Mouse (Mus musculus) CD4-positive, CD25-positive, alpha-beta regulatory T cell, adult 4 months (primary cell): ENCODE data around the gene Cbx1. TPM values are rescaled to one million over a fixed set of nuclear protein-coding genes. Genes with fewer than 3 reads are reported as not detected.
"Not testable (repeated sequence)": the region's sequence is repeated elsewhere in the genome, so short reads cannot be mapped to it uniquely, and the experiment has no call there.

ENCODE experiments used
- ATAC-seq: one replicate; pipeline ENCODE4 v1.8.0; 2017
- polyA plus RNA-seq, 2 experiments: library from polyadenylated mRNA; unstranded; fragments of 100-300 nt; shearing (Covaris generic); gene quantifications; one replicate each; pipeline ENCODE4 v1.2.1; 2017

The Cbx1 gene
- polyA plus RNA-seq, 2 experiments from 2014 or later: 50.8 to 52.7 TPM

DNA sequence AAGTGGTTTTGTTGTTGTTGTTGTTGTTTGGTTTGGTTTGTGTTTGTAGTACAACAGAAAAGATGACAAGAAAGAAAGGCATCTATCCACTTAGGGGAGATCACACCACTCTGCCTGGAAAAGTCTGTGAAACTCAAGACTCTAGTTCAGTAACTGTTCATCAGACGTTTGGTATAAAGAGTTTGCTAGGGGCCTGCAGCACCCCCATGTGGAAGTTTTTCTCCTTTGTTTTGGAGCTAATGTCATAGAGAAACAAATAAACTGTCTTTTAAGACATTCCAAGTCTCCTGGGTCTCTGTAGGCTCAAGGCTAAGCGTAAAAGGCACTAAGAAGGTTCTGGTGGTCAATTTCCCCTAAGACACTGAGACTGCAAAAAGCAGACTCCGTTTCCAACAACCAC, 12.9 kb upstream of the Cbx1 start:
- ATAC-seq: no peak

DNA sequence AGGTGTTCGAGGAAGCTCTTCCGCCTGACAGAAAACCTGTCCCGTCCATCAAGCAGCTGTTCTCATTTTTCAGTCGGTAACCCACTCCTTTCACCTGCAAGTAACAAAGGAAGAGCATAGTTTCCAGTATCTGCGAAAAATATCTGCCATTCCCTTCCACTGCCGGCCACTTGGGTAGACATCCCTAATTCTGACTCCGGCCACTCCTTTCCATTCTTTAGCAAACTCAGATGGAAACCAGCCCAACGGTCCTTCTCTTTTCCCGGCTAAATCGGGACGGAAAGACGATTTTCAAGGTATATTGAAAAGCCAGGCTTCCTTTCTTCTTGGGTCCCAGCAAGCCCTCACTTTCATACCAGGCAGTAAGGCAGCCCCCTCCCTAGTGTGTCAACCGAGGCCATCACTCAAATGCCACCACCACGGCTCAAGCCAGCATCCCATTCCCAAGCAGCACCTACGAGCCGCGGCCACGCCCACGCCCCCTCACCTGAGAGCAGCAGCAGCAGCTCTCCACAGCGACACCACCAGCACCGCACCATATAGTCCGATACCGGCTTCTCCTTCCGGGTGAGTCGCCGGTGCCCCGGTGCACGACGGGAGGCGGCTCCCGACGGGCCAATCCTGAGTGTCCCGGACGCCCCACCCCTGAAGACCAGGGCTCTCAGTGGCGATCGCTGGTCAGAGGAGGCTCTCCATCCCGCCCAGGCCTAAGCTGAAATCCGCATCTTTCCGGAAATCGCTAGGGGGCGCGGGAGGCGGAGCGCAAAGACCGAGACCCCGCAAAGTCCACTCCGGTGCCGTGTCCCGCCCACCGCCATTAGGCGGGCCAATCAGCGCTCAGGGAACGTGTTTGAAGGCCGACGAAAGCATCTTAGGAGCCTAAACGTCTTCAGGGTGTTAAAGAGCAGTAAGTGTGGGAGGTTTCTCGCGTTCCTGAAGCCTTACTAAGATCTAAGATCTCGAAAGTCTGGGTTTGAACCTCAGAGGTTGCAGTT, 11.7 kb upstream of the Cbx1 start, which contains the start of gene Snx11:
TSS of gene Snx11 (minus strand) at position 592 of the 995 bp plus-strand sequence.
- ATAC-seq: peak; percentile 90

DNA sequence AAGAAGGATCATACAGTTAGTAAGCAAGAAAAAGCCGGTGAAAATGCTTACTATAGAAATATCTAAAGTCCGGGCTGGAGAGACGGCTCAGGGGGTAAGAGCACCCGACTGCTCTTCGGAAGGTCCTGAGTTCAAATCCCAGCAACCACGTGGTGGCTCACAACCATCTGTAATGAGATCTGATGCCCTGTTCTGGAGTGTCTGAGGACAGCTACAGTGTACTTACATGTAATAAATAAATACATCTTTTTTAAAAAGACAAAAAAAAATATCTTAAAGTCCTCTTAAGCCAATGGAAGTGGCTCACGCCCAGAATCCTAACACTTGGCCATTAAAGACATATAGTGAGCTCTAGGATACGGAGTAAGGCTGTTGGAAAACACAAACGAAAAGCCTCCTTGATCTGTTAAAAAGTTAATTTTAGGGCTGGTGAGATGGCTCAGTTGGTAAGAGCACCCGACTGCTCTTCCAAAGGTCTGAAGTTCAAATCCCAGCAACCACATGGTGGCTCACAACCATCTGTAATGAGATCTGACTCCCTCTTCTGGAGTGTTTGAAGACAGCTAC, 10.8 kb upstream of the Cbx1 start:
- not testable (repeated sequence) for ATAC-seq

DNA sequence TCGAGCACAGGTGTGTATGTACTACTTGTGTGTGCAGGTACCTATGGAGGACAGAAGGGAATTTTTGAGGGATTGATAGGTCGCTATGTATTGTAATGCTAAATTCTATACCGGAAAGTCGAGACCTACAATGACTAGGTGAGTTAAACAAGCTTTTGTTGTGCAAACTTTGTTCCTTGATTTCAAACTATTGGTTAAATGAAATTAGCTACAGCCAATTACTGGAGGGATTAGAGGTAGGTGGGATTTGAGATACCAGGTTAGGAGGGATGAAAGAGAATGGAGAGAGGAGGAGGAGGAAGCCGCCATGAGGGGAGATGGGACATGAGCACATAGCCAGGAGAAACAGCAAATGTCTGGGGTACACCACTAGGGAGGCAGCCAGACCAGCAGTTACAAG, 8.6 kb upstream of the Cbx1 start:
- no peak for ATAC-seq

DNA sequence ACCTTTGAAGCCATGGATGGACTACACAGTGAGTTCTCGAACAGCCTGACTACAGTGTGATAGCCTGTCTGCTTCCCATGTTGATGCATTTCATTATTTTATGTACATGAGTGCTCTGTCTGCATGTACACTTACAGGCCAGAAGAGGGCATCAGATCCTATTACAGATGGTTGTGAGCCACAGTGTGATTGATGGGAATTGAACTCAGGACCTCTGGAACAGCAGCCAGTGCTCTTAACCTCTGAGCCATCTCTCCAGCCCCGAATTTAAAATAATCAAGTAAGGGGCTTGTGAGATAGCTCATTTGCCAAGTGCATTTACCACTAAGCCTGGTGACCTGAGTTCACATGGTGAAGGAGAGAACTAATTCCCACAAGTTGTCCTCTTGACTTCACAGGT, 7.5 kb upstream of the Cbx1 start:
- no peak for ATAC-seq

DNA sequence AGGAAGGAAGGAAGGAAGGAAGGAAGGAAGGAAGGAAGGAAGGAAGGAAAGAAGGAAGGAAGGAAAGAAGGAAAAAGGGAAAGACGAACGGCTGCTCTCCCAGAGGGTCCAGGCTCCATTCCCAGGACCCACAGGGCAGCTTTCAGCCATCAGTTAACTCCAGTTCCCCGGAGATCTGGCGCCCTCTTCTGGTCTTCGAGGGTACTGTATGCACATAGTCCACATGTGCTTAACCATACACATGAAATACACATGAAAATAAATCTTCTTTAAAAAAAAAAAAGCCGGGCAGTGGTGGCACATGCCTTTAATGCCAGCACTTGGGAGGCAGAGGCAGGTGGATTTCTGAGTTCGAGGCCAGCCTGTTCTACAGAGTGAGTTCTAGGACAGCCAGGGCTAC, 4.1 kb upstream of the Cbx1 start:
- ATAC-seq: not testable (repeated sequence)

DNA sequence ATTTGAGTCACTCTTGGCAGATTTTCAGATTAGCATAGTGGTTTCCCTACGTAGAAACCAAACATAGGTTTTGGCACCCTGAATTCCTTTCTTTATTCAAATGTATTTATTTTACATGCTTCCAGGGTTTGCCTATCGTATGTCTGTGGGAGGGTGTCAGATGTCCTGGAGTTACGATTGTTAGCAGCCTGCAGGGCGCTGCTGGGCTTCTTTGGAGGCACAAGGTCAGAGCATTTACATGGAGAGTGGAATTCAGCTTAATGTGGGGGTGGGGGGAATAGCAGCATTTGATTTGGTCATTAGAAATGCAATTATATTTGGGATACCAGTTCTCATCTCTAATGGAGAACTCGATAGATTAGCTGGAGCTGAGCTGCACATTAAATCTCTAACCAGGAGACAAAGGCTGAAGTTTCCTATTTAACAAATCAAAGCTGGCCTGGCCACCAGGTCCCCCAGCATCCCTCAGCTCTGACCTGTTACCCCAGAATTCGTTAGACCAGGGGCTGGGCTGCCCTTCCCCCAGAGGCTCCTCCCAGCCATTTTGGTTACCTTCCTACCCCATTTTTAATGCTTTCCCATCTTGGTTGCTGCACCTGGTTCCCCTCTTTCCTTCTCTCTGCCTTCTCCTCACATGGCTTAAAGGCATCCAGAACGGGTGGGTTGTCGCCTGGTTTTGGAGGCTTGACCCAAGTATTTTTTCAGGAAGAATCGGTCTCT, 2.0 kb upstream of the Cbx1 start:
- no peak for ATAC-seq

DNA sequence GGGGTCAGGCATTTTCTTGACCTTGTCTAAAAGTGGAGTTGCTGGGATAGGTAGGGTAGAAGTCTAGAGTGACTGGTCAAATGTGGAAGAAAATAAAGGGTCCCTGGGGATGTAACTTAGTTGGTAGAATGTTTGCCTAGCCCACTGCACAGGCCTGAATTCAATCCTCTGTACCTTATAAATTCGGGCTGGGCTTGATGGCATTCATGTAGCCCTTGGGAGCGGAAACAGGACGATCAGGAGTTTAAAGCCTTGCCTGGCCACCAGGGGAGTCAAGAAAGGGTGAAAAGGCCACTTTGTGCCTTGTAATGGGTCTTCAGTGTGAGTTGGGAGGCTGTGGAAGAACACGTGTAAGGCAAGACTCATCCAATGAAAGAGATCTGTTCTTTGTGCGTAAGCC, 1.1 kb downstream of the Cbx1 start:
- no peak for ATAC-seq

DNA sequence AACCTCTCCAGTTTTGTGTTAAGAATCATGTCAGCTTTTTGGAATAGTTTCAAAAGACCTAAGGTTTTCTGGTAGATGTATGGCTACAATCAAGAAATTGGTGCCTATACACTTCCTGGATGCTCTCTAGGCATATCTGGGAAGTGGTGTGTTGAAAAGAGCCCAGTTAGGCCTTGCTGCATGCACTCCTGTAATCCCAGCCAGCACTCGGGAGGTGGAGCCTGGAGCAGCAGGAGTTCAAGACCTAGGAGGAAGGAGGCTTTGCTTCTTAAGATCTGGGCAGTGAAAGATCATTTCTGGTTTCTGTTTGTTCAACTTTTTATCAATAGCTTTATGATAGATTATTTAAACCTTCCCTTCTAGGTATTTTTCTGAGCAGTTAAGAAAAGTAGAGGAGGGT, 1.8 kb downstream of the Cbx1 start:
- no peak for ATAC-seq

DNA sequence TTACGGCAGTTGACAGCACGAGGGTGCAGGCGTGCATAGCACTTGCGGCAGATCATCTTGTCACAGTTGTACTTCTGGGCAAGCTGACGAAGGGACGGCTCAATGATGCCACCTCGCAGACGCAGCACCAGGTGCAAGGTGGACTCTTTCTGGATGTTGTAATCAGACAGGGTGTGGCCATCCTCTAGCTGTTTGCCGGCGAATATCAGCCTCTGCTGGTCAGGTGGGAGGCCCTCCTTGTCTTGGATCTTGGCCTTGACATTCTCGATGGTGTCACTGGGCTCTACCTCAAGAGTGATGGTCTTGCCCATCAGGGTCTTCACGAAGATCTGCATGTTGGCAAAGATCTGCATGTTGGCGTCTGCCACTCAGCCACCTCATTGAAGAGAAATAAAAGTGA, 6.6 kb downstream of the Cbx1 start:
- ATAC-seq: no peak

DNA sequence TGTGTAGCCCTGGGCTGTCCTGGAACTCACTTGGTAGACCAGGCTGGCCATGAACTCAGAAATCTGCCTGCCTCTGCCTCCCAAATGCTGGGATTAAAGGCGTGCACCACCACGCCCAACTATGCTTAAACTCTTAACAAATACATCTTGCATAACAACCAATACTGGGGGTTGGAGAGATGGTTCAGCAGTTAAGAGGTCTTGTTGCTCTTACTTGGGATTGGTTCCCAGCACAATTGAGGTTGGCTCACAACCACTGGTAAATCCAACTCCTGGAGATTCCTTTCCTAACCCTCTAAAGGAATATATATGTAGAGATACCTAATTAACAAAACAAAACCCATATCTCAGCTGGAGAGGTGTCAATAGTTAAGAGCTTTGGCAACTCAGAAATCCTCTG, 7.2 kb downstream of the Cbx1 start:
- ATAC-seq: no peak

DNA sequence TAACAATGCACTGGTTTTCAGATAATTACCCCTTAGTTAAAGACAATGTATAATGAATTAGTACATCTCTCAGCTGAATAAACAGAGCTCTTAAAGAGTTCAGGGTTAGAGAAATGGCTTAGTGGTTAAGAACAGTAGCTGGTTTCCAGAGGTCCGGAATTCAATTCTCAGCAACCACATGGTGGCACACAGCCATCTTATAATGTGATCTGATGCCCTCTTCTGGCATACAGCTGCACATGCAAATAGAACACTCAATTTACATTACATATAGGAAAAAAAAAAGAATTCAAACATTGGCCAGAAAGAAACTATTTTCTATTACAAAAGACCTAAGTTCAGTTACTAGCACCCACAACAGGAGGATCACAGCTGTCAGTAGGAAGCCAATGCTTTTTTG, 7.7 kb downstream of the Cbx1 start:
- no peak for ATAC-seq

DNA sequence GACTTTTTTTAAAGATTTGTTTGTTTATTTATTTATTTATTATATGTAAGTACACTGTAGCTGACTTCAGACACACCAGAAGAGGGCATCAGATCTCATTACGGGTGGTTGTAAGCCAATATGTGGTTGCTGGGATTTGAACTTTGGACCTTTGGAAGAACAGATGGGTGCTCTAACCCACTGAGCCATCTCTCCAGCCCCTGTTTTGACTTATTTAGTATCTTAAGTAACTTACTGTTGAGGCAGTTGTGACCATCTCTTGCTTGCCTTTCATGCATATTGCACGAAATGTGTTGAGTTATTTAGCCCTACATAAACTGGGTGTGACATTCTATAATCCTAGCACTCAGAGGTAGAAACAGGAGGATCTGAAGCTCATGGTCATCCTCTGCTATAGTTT, 10.6 kb downstream of the Cbx1 start:
- ATAC-seq: no peak

DNA sequence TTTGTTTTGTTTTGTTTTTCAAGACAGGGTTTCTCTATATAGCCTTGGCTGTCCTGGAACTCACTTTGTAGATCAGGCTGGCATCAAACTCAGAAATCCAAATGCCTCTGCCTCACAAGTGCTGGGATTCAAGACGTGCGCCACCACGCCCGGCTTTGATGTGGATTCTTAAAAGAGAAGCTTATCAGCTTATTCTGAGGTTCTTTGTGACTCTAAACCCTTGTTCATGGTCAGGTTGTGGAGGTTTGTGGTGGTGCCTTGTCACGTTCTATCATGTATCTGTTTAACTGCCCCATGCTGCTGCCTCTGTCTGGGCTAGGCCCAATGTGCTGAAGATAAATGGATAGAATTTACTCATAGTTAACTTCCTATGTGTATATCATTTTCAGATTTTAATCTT, 16.7 kb downstream of the Cbx1 start:
- no peak for ATAC-seq

DNA sequence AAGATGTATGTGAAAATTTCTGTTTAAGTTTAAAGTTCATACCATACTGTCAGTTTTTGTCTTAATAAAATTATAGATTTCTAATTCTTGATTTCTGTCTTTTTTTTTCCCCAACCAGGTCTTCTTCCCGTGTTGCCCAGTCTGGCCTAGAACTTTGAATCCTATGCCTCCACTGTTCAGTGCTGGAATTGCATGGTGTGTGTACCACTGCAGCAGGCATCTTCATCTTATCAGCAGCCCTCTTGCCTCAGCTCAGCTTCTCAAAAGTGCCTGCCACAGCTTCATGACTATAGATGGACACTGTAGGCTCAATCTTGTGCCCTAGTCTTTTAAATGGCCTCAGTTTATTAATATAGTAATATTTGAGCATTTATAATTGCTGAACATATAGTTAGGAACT, 19.1 kb downstream of the Cbx1 start:
- ATAC-seq: no peak

DNA sequence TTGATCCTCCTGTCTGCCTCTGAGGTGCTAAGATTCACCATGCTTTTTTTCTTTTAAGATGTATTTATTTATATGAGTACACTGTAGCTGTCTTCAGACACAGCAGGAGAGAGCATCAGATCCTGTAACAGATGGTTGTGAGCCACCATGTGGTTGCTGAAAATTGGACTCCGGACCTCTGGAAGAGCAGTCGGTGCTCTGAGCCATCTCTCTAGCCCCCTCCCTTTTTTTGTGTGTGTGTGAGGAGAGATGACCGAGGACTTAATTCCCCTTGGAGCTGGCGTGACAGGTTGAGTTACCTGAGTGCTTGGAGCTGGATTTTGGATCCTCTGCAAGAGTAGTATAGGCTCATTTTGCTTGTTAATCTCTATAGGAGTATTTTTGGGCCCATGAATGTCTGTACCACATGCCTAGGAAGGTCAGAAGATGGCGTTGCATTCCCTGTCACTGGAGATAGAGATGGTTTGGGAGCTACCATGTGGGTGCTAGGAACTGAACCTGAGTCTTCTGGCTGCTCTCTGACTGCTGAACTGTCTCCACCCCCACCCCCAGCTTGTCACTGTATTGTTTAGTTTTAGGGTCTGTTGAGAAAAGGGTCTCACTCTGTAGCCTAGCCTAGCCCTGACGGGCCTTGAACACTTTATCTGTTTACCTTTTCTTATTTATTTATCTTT, 20.8 kb downstream of the Cbx1 start:
- no peak for ATAC-seq

DNA sequence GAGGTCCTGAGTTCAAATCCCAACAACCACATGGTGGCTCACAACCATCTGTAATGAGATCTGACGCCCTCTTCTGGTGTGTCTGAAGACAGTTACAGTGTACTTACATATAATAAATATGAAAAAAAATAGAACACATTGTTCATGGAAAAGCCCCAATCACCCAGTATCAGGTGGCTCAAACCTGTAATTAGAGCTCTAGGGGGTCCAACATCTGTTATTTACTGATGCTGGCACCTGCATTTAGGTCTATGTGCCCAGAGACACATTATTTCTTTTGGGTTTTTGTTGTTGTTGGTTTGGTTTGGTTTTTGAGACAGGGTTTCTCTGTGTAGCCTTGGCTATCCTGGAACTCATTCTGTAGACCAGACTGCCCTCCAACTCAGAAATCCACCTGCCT, 22.3 kb downstream of the Cbx1 start:
- ATAC-seq: not testable (repeated sequence)

DNA sequence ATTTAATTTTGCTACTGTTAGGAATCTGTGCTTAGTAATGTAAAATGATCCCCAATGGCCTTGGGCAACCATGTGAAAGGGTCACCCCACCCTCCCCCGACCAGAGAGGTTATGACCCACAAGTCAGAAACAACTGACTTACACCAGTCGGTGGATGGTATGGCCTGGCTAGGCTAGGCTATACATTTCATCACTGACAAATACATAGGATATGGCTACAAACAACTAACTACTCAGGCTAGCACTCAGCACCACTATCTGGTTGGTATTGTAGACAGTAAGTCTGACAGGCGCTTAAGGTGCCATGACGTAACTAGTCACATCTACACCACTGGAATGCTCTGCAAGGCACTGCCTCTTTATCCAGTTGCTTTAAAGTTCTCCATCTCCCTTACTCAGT, 24.5 kb downstream of the Cbx1 start:
- no peak for ATAC-seq

DNA sequence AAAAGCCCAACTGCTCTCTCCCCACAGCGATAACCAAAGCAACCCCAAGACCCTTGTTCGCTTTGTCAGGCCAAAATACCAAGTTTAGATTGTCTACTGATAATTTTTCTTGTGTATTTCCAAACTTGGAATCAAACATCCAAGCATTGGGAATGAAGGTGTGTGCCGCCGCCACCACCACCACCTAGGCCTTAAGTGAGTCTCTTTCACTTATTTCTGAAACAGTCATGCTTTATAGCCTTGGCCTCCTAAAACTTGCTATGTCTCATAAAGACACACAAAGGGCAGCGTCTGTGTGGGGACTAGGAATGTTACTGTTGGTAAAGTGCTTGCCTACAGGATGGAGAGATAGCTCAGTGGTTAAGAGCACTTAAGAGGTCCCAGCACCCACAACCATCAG, 25.0 kb downstream of the Cbx1 start:
- no peak for ATAC-seq

DNA sequence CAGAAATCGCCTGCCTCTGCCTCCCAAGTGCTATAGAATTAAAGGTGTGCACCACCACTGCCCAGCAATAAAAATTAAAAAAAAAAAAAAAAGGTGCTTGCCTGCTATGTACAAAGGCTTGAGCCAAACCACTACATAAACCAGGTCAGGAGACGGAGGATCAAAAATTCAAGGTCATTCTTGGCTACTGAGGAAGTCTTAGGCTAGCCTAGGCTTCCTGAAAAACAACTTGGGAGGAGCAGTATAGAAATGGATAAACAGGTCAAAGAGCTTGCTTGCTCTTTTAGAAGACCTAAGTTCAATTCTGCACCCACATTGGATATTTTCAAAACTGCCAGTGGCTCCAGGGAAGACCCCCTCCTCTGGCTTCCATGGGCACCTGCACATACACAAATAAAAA, 25.5 kb downstream of the Cbx1 start:
- ATAC-seq: no peak

DNA sequence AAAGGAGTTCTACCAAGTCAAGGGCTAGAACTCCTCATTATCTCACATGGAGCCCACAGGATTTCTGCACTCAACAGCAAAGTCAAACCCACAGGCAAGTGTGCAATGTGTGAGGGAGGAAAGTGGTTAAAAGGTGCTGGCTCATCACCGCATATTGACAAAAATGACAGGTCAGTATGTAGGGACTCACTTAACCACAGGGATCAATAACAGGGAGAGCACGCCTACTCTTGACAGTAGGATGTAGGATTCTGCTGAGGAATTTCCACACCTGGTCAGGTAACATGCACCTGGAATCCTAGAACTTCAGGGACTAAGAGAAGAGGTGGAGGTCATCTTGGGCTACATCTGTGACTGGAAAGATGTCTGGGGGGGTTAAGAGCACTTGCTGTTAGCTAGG, 27.0 kb downstream of the Cbx1 start:
- ATAC-seq: no peak

DNA sequence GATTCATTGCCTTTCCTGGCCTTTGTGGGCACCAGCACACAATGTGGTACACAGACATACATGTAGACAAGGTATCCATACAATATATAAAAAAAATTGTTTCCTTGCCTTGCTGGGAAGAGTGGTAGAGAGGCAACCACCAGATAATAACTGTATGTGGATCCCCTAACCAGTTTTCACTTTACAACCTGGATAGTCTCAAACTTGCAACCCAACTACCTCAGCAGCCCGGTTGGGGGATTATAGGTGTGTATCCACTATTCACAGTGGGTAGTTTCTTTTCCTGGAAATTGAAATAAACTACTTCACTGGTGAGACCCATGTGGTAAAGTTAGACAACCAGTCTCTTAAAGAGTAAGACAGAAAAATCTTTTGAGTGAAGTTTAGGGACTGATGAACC, 27.6 kb downstream of the Cbx1 start:
- ATAC-seq: no peak

DNA sequence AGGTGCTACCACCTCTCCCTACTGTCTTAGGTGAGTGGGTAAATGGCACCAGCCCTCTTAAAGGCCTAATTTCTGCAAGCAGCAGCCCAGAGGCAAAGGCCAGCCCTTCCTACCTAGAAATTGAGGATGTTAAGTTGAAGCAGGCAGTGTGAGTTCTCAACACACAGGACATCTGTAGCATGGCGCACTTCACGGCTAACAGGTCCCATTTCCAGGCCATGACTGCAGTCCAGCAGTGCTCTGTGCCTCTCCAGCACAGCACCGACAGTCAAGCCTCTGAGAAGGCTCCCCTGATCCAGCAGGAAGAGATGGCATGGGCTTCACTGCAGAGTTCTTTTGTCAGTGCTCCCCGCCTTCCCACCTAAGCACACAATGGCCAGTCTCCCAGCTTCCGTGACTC, 28.1 kb downstream of the Cbx1 start:
- no peak for ATAC-seq
